Mouse (Mus musculus) ES-E14 (cell line): ENCODE measurements around the gene Sfi1. TPM values are rescaled to one million over a fixed set of nuclear protein-coding genes. Genes with fewer than 3 reads are reported as not detected.
A peak's percentile ranks its signal among the peaks of the same experiment; 100 is the strongest.
"Not testable (repeated sequence)": the region's sequence is repeated elsewhere in the genome, so short reads cannot be mapped to it uniquely, and the experiment has no call there.

Experiments used
- DNase-seq: peaks from one replicate; pipeline ENCODE4 v3.0.0-alpha.2; 2013; ENCODE audit warnings: low read depth, low spot score
- H3K27ac ChIP-seq: 2 replicates; pipeline ENCODE4 v1.5.1; 2012; ENCODE audit warnings: low read depth, mild to moderate bottlenecking, low read length, moderate library complexity, mixed read lengths; ENCODE audit not compliant: poor library complexity, insufficient read depth, severe bottlenecking
- H3K36me3 ChIP-seq: 2 replicates; pipeline ENCODE4 v1.6.1; 2012; ENCODE audit warnings: mild to moderate bottlenecking, low read length, moderate library complexity, mixed read lengths; ENCODE audit not compliant: control insufficient read depth, poor library complexity, insufficient read depth, severe bottlenecking
- H3K4me1 ChIP-seq, 2 experiments: fragments of 150-350 bp in 1 of 2; sonication (generic) in 1 of 2; 2 replicates each; pipeline ENCODE4 v1.6.1; 2012; ENCODE audit warnings: low read length in 2 of 2, mild to moderate bottlenecking in 1 of 2, mixed read lengths in 1 of 2; ENCODE audit not compliant: control insufficient read depth in 2 of 2, insufficient read depth in 2 of 2, poor library complexity in 1 of 2
- H3K4me3 ChIP-seq, 2 experiments: fragments of 150-350 bp in 1 of 2; sonication (generic) in 1 of 2; 2 replicates each; pipeline ENCODE4 v1.5.1; 2012; ENCODE audit warnings: low read length in 2 of 2, low read depth in 1 of 2, mild to moderate bottlenecking in 1 of 2, mixed read lengths in 1 of 2; ENCODE audit not compliant: insufficient read depth in 1 of 2, poor library complexity in 1 of 2, severe bottlenecking in 1 of 2
- H3K9ac ChIP-seq: 2 replicates; pipeline ENCODE4 v1.6.1; 2012; ENCODE audit warnings: low read depth, mild to moderate bottlenecking, low read length, mixed read lengths; ENCODE audit not compliant: poor library complexity, insufficient read depth, severe bottlenecking
- H3K9me3 ChIP-seq: fragments of 150-350 bp; sonication (generic); 2 replicates; pipeline ENCODE4 v1.6.1; 2012; ENCODE audit warnings: low read depth, mild to moderate bottlenecking, low read length; ENCODE audit not compliant: control insufficient read depth, insufficient read depth
- CHD2 ChIP-seq: IDR thresholded peaks from 2 replicates; pipeline ENCODE4 v1.6.1; 2014; ENCODE audit warnings: mild to moderate bottlenecking, low read depth, low read length, inconsistent platforms
- HCFC1 ChIP-seq: IDR thresholded peaks from 2 replicates; pipeline ENCODE4 v1.6.1; 2012; ENCODE audit warnings: low read length, inconsistent platforms, borderline replicate concordance; ENCODE audit not compliant: insufficient read depth
- MAFK ChIP-seq: IDR thresholded peaks from 2 replicates; pipeline ENCODE4 v1.6.1; 2014; ENCODE audit warnings: mild to moderate bottlenecking, low read depth, low read length, inconsistent platforms; ENCODE audit not compliant: insufficient read depth
- ZC3H11A ChIP-seq: IDR thresholded peaks from 2 replicates; pipeline ENCODE4 v1.6.1; 2012; ENCODE audit warnings: low read depth, mild to moderate bottlenecking, inconsistent platforms, low read length, borderline replicate concordance
- ZNF384 ChIP-seq: IDR thresholded peaks from 2 replicates; pipeline ENCODE4 v1.6.1; 2012; ENCODE audit warnings: low read depth, low read length, inconsistent platforms
- in situ Hi-C, 2 experiments: fragments of 600-800 bp; cut with MboI; formaldehyde crosslinking; loops; one replicate each; pipeline ENCODE4 v1.15.1; 2025; ENCODE audit warnings: low sequenced_read_pairs in 2 of 2, inconsistent platforms in 1 of 2; ENCODE audit not compliant: unreplicated experiment in 2 of 2
- total RNA-seq: library from RNA; depleted of rRNA; stranded (reverse); fragments of 300-350 nt; gene quantifications from 2 replicates; pipeline ENCODE4 v1.2.3, GENCODE M21; 2012

The Sfi1 gene
- total RNA-seq, 1 experiment: 18.5 TPM

DNA sequence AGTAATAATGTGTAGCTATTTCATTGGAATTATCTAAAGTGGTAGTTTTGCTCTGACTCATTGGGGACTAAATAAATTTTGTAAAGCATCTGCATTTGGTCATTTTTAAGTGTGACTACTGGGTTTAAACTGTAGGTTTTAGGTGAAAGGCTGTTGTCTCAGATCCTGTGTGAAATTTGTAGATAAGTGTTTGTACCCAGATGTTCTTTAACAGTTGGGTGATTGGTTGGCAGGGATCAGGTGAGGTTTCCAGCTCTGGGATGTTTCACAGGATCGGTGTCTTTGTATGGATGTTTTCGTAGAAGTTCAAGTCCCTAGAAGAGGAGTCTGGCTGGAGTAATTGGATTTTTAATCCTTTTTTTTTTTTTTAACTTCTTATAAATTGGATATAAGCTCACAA lies 10.5 kb upstream of the Sfi1 start:
- peaks cover 4% of the 10 kb centered on the region for H3K36me3 ChIP-seq
- in situ Hi-C loops: no loop called here
- H3K9me3 ChIP-seq: no peaks in the 10 kb centered on the region
- TF ChIP-seq ZC3H11A (no peak), CHD2 (no peak), ZNF384 (no peak), MAFK (no peak), HCFC1 (no peak)
- peak overlapping the region in 1 of 2 experiments; percentile 61; a peak in 2 of 4 replicates for H3K4me3 ChIP-seq
- no peak overlapping the region for H3K9ac ChIP-seq
- H3K27ac ChIP-seq: no peak overlapping the region
- H3K4me1 ChIP-seq: no peaks in the 10 kb centered on the region
- DNase-seq: no peak

DNA sequence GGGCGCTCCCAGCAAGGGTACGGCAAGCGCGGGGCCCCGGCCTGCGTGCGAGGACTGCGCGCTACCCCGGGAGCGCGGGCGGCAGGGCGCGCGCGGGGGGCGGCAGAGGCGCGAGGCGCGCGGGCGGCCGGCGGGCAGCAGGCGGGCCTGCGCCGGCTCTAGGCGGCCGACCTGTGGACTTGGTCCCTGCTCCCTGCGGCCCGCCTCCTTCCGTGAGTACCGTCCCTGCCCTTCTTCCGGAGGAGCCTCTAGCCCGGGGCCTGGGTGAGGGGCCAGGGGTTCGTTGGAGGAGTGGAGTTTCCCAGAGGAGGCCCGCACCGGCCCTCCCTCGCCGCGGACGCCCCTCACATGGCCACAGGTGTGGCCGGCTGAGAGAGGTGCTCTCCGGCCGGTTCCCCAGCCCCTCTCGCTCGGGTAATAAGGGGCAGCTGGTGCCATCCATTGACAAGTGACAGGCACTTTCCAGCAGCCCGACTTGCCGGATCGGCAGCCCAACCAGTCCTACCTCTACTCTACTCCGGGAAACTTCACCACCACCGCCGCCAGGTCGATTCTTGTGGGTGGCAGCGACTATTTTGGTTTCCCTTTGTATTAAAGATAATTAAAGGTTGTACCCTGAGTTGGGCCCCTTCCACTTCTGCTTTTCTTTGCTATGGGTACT lies 9.6 kb upstream of the Sfi1 start:
- in situ Hi-C loops: no loop called here
- Histone ChIP-seq H3K36me3 (peaks cover 4% of the 10 kb centered on the region), H3K9me3 (no peaks in the 10 kb centered on the region), H3K27ac (peak overlapping the region; percentile 14; the same call in 1 of the 2 replicates), H3K4me1 (no peaks in the 10 kb centered on the region), H3K9ac (peak overlapping the region; percentile 82), H3K4me3 (peak overlapping the region; percentile 61 to 75)
- TF ChIP-seq HCFC1 (no peak), ZC3H11A (no peak), ZNF384 (no peak), MAFK (no peak), CHD2 (no peak)
- peak; percentile 28 for DNase-seq

DNA sequence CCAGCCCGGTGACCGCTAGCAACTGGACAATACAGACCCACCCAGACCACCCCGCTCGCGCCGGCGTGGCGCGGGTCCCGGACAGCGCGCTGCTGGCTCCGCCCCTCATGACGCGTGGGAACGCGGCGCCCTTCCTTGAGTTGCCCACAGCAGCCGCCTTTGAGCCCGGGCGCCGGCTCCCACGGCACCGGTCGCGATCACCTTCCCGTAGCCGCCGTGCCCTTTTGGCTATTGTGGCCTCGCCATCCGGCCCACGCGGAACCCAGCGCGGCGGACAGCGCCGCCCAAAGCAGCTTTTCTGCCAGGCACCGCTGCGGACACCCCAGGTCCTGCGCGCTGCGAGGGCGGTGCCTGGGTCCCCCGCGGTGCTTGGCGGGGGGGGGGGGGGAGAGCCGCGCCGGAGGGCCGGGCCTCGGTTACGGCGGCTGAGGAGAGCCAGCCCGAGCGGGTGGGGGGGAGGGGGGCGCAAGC lies 9.0 kb upstream of the Sfi1 start, which contains the start of gene Eif4enif1:
TSS of gene Eif4enif1 (plus strand) at position 162 of the 471 bp plus-strand sequence.
- in situ Hi-C loops: no loop called here
- H3K4me1 ChIP-seq: no peaks in the 10 kb centered on the region
- H3K9me3 ChIP-seq: no peaks in the 10 kb centered on the region
- H3K36me3 ChIP-seq: peaks cover 4% of the 10 kb centered on the region
- TF ChIP-seq CHD2 (no peak), MAFK (no peak), ZNF384 (no peak), ZC3H11A (no peak), HCFC1 (no peak)
- peak within 1 kb of the TSS; percentile 71 to 75 for H3K4me3 ChIP-seq
- H3K9ac ChIP-seq: peak within 1 kb of the TSS; percentile 90
- peak; percentile 69 for DNase-seq
- H3K27ac ChIP-seq: peak within 1 kb of the TSS; percentile 86

- H3K9ac ChIP-seq: peak overlapping the region; percentile 90
- peaks cover 2% of the 10 kb centered on the region; the same call in 1 of the 2 replicates for H3K36me3 ChIP-seq
- peak overlapping the region; percentile 71 to 75 for H3K4me3 ChIP-seq
- TF ChIP-seq MAFK: no peak
- TF ChIP-seq HCFC1: no peak
- in situ Hi-C loops: no loop called here
- H3K9me3 ChIP-seq: no peaks in the 10 kb centered on the region
- no peaks in the 10 kb centered on the region for H3K4me1 ChIP-seq
- DNase-seq: no peak
- H3K27ac ChIP-seq: peak overlapping the region; percentile 86; the same call in 1 of the 2 replicates
These were observed 8.3 kb upstream of the Sfi1 start for GRCm38 (mm10) chr11:3201326-3202230.

- H3K36me3 ChIP-seq, H3K4me1 ChIP-seq, H3K4me3 ChIP-seq, H3K27ac ChIP-seq, in situ Hi-C loops, H3K9ac ChIP-seq, DNase-seq, H3K9me3 ChIP-seq: not testable (repeated sequence)
These were observed 7.4 kb upstream of the Sfi1 start for GRCm38 (mm10) chr11:3200636-3201035.

DNA sequence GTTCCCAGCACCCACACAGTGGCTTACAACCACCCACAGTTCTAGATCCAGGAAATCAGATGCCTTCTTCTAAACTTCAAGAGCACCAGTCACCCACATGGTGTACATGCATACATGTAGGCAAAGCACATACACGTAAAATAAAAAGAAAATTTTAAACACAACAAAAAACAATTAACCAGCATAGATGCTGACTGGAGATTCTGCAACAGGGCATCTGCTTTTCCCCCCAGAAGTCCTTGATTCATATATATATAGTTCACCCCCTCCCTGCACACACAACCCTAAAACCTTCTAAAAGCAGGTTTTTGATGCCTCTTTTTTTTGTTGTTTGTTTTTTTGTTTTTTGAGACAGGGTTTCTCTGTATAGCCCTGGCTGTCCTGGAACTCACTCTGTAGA lies 10.6 kb downstream of the Sfi1 start:
- H3K27ac ChIP-seq, H3K4me3 ChIP-seq, in situ Hi-C loops, H3K36me3 ChIP-seq, H3K4me1 ChIP-seq, H3K9me3 ChIP-seq, H3K9ac ChIP-seq, DNase-seq: not testable (repeated sequence)
